Mouse (Mus musculus): ENCODE results near the gene Gpc3.
A peak's percentile ranks its signal among the peaks of the same experiment; 100 is the strongest.

The Gpc3 gene

DNA sequence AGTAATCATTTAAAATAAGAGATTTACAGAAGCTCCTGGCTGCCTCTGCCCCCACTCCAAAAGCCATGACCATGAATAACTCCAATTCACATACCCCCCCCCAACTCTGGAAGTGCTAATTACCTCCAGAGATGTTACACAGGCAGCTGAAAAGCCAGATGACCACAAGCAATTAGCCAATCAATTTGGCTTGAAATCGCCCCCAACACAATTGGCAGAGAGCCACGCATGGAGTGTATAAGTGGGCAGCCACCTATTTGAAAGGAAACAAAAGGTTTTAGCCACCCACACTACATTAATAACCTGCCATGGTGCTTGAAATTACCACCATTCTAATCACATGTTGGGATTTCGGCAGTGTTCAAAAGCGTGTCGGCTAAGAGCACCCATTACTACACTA is 55.2 kb downstream of the Gpc3 start:
- DNase-seq (ENCODE audit: low spot score in 2 of 2) = no peak

DNA sequence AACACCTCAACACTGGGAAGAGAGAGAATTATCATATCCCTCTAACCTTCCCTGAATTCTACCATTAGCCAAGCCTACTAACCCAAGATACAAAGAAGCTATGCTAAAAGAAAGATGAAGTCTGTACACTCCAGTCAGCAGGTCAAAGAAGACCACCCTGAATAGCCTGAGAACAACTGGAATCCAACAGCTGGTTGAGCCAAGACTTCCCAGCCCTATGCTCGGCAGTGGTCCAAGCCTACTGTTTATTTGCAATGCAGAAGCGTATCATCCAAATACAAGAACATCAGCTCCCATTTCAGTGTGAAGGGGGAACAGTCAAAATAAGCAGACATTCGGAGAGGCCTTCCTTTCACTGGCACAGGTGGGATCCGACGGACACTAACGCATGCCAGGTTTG is 56.3 kb downstream of the Gpc3 start:
- no peak for DNase-seq (ENCODE audit: low spot score in 2 of 2)

DNA sequence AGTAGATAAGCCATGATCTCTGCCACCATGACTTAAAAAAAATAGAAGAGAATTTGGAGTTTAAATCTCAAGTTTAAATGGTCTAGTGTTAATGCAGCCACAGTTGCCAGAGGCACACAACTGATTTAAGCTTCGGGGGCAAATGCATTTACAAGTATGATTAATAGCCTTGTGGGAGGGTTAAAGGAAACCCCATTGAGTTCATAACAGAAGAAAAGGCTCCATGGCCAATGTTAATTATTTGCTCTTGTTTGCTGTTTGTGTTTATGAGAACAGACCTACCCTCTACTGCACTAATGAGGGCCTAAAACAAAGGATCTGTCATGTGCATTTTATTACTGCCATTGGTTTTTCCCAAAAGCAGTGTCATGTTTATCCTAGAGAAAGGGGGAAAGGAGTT is 62.5 kb downstream of the Gpc3 start:
- DNase-seq (ENCODE audit: low spot score in 2 of 2) = no peak

DNA sequence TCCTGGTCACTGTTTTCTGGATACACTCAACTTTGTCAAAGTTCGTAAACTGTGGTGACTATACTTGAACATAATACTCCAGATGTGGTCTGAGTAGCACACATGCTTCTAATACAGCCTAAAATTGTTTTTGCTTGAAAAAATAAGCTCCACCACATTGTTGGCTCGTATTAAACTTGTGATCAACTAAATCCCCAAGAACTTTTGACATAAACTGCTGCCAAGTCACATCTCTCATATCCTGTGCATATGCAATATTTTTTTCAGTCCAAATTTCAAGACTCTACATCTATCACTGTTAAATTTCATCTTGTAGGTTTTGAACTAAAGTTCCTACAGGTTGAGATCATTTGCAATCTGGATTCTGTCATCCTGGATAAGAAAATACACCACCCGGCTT is 69.1 kb downstream of the Gpc3 start:
- no peak for DNase-seq (ENCODE audit: low spot score in 2 of 2)

DNA sequence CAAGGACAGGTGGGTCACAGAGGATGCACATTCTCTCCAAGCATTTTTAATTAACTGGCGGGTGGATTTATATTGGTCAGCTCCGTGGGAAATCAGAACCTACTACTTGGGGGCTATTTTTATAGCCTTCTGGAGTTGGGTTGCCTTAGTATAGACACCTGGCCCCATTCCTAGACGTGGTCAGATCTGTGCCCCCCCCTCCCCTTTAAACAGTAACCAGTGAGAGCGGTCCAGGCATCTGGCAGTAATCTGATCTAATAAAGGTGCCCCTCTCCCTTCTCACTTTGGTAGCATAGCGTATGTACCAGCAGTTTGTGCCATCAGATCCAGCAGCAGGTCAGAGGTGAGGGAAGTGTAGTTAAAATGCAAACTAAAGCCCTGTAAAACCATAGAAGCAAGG is 76.5 kb downstream of the Gpc3 start:
- no peak for DNase-seq (ENCODE audit: low spot score in 2 of 2)

DNA sequence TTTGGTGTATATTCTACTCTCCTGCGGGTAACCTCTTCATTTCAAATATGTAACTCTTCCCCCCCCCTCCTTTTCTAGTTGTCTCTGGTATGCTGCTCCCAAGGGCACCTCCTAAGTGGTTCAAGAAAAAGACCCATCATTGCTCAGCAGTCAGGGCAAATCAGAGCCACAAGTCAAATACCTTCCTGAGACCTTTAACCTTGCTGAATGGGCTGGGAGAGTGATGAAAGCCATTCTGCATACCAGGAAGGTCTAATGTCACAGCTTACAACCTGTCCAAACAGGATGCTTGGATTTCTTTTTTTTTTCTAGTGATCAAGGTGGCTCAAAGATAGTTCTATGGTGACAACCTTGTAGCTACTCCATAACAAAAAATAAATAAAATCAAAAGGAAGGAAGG is 80.0 kb downstream of the Gpc3 start:
- DNase-seq (ENCODE audit: low spot score in 2 of 2) = no peak

DNA sequence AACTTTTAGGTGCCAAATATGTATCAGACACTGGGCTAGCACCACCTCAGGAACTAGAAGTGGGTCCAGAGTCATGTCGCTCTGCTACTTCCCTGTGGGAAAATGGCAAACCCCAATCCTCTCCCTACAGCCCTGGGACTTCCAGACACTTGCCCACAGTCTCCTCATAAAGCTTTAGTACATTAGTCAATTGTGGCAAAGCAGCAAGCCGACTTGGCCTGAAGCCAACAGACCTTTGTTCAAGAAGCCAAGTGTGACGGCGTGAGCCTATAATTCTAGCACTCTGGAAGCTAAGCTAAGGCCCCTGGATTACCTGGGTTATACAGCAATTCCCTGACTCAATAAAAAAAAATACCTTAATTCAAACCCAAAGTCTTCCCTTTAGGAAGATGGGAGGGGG is 80.7 kb downstream of the Gpc3 start:
- DNase-seq (ENCODE audit: low spot score in 2 of 2) = no peak

DNA sequence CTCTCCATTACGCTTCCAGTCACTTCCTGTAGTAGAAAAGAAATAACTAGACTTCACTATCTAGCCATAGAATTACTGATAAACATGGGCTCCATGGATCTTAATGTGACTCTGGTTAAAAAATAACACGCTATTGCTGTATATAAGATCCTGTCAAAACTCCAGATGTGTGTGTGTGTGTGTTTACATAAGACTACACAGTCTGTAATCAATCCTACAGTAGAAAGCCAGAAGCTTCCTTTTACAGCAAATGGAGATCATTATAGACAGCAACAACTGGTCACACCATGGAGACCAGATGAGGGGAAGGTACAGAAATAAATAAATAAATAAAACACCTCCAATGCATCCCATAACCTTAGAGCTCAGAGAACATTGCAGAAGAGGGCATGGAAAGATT is 81.6 kb downstream of the Gpc3 start:
- DNase-seq (ENCODE audit: low spot score in 2 of 2) = no peak

DNA sequence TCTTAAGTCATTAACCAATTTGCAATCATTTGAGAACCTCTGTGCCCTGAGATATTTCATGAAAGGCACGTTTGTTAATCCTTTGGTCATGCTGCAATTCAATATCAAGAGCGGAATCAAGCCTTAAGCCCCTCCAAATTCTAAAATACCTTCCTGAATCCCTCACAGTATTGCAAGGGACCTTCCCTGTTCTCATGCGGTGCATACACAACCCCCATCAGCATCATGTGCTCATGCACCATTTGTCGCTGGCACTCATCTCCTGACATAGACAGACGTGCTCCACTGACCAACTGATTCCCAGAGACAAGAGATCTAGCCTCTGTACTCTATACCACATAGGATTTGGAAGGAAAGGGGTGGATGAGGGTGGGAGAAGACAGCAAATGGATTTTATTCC is 87.7 kb downstream of the Gpc3 start:
- no peak for DNase-seq (ENCODE audit: low spot score in 2 of 2)

DNA sequence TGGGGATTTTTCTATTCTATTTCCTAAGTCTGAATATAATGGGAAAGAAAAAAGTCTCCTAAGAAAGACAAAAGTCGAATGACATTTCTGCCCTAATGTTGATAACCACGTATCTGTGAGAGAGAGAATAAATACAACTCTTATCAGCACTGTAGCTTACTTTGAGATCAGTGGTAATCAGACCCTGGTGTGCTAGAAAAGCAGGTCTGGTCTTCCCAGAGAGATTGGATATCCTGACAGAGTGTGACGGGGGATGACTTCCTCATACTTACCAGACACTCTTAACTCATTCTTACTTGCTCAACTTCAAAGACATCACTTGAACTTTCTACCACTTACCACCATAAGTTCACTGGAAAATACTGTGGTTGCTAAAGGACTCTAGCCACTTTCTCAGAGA is 88.6 kb downstream of the Gpc3 start:
- no peak for DNase-seq (ENCODE audit: low spot score in 2 of 2)

DNA sequence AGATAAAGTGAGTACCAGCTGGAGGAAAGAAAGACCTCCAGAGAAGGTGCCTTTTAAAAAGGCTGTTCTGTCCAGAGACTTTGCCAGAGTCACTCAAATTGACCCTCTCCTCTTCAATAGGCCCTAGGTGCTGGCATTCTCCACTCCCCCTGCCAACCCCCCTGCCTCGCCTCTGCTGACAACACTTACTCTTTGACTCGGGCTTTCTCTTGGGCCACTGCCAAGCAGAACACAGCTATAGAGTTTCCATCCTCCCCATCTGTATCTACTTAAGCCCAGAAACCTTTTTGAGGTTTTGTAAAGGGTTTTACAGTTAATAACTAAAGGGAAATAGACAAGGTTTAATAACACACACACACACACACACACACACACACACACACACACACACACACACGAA is 99.2 kb downstream of the Gpc3 start:
- DNase-seq (ENCODE audit: low spot score in 2 of 2) = peak in 1 of 2 experiments; percentile 1

DNA sequence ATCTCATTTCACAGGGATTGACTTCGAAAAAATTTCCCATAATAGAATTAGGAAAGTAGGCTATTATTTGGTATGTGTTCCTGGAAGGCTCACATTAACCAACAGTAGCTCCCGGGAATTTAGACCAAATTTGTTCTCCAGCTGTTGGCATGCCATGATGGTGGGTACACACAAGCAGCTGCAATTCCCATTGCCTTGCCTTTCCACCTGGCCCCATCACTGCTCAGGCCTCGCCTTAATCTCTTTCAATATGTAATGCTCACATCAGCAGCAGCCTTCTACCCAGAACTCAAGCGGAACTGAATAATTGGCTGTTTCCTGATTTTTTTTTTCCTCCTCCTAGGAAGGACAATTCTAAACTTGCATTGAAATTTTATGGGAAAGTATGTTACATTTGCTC is 102.6 kb downstream of the Gpc3 start:
- no peak for DNase-seq (ENCODE audit: low spot score in 2 of 2)

DNA sequence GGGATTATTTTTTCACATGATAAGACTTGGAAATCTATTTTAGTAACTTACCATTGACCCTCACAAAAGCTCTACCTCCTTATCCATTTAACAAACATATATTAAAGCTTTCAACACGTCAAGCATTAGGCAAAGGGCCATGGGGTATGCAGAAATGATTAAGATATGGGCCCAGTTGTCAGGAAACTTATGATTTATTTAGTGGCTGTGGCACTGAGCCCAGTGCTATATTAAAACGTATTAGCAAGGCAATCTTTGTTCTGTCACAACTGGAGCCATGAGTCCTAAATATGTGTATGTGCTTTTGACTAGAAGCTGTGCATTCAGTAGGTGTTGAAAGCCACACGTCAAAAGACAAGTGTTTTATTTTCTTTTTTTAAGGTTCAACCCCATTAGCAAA is 109.9 kb downstream of the Gpc3 start:
- DNase-seq (ENCODE audit: low spot score in 2 of 2) = no peak

DNA sequence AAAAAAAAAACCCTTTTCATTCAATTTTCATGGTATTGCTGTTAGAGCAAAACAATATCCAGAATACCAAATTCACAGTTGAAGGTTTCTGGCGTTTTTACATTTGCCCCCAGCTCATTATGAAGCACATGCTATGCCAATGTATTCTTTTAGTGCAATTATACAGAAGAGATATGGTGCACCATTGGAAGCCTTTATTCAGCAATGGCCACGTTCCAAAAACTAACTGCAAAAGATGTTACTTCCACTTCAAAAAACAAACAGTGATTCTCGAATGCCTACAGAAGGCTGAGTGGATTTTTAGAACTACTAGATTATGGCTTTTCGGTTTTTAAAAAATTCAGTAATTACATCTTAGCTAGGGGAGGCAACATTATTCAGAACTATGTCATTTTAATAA is 124.3 kb downstream of the Gpc3 start:
- DNase-seq (ENCODE audit: low spot score in 2 of 2) = no peak

DNA sequence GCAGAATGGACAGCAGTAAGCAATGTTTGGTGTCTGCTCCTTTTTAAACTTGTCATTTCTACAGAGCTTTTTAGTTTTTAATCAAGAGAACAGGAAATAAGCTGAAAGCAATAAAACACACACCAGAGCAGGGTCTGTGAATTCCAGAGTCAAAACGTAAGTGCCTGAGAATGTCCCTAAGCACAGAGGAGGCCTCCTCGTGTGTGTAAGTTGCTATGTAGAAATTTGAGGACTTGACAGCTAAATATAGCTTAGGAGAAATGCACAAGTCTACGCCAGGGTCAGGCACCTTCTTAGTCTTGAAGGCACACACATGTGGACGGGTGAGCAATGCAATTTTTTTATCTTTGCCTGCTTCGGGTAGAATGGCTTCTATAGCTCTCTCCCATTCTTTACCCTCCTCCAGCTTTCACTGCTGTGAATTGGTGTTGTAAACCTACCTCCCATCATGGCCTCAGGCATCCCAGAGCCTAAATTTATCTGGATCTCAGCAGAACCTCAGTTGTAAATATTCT is 158.6 kb downstream of the Gpc3 start:
- DNase-seq (ENCODE audit: low spot score in 2 of 2) = no peak

DNA sequence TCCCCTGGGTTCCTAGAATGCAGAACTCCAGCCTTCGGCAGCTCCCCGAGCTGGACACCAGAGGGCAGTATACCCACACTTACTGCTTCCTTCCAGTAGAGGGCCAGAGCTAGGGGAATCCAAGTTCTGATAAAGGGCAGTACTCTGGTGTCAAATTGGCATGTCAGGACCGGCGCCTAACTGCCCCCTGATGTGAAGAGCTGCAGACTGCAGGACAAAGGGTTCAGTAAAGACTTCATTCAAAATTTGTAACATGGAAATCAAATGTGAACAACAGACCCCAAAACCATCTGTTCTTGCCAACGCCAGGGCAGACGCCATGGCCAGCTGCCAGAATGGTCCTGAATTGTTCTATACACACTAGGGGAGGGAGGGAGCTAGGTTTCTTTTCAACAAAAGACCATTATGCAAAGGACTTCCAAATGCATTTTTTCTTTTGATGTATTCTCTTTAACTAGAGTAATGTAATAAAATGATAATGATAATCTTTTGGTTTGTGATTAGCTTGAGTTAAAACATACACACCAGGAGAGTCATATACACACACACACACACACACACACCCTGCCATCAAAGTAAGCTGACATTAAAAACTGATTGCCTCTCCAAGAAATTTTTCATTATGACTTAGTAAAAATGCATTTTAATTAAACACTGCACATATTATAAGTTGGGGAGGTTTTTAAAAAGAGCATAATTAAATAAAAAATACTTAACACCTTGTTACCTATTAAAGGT is 160.1 kb downstream of the Gpc3 start:
- DNase-seq (ENCODE audit: low spot score in 2 of 2) = peak; percentile 27 to 73

DNA sequence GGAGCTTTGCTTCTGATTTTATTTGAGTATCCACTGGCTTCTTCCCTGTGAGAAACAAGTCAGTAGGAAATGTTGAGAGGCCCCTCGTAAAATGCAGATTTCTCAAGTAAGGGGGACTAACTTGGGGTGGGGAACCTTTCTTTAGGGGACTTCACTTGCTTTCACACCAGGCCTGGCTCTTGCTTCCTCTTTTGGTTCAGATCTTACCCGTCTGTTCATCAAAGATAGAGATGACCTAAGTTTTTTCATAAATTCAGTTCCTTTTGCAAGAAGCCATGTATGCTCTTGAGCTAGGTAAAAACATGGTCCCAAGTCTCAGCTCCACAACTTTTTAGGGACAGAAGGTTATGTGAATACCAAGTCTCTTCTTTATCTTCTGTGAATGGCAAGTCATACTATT is 164.6 kb downstream of the Gpc3 start:
- no peak for DNase-seq (ENCODE audit: low spot score in 2 of 2)

DNA sequence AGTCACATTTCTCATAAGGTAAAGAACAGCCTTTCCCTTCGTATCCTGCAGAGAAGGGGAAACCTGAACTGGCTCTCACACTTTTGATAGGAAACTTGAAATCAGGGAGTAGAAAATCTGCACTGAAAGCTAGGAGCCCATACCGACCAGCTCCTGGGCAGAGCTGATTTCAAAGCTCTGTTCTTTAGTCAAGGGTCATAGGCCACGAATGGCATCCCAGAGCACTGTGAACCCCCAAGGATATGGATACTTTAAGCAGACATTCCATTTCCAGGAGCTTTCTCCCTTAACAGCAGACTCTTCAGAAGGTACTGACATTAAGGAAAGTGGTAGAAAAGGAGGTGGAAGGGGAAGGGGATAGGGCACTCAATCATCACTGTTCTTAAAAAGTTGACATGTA is 165.3 kb downstream of the Gpc3 start:
- DNase-seq (ENCODE audit: low spot score in 2 of 2) = no peak

DNA sequence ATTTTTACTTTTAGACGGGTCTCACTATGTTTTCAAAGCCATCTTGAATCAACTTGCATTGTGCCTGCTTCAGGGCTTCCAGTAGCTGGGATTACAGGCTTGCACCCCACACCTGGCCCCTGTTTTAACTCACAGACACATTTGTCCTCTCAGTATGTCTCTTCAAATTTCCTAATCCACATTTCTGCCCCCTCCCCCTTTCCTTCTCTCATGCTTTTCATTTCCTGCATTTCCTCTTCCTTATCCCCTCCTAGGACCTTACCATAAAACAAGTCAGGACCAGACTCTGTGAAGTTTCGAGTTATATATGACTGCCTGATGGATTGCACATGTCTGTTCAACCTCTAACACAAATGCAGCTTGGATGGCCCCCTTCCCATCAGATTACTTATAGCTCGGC is 167.2 kb downstream of the Gpc3 start:
- no peak for DNase-seq (ENCODE audit: low spot score in 2 of 2)

DNA sequence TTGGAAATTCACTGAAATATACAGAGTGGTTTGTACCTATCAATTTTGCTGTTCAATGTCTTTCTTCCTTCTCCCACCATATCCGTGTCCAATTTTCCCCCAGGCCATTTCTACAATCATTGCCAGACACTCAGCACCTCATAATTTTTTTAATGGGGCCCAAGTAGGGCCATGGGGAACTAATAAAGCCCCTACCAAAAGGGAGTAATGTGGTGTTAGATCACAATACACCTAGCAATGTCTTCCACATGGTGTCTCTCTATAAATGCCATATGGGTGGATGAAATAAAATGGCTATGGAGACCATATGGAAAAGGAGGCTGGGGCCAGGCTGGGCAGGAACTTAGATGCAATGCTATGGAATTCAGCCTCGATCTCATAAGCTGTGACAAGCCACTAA is 168.8 kb downstream of the Gpc3 start:
- DNase-seq (ENCODE audit: low spot score in 2 of 2) = no peak

DNA sequence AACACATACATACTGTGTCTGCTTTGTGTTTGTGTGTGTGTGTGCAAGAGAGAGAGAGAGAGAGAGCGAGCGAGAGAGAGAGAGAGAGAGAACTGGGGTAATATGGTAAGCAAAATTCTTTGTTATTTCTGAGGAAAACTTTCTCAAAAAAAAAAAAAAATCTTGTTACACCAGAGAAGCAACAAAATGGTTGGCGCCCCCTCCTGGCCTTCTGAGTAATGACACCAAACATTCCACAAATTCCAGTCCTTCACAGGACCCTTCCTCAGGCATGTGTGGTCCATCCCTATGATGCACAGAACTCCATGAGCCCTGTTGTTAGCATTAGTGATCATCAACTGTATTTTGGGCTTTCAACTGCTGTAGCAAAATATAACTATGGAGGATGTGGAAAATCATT is 172.0 kb downstream of the Gpc3 start:
- no peak for DNase-seq (ENCODE audit: low spot score in 2 of 2)

DNA sequence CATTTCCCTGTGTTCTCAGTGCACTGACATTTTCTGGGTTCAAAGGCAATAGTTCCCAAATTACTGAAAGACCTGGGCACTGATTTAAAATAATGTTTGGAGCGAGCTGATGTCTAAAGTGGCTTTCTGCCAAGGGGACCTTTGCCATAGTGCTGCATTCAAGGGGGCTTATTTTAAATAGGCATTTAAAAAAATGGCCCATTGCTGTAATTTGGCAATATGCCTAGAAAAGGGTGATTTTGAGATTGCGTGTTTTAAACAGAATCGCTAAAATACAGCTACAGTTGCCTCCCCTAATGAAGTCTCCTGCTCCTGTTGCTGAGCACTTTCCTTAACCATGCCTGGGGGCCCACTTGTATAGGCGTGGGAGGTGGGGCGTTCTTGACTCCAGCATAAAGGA is 174.3 kb downstream of the Gpc3 start:
- no peak for DNase-seq (ENCODE audit: low spot score in 2 of 2)

DNA sequence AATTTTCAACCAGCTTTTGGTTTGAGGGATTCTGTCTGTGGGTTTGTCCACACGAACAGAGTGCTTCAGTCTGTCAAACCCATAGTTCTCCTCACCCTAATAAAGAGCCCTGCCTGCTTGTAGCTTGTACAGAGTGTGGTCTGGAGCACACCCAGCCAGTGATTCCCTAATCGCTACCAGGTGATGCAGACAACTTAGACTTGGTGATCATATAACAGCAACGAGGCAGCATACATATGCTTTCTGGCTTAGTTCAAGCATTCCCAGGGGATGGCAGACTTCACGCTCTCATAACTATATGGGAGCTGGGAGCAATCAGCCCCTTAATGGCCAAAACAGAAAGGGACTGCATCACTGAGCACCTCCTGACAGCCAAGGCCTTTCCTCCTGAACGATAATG is 188.1 kb downstream of the Gpc3 start:
- no peak for DNase-seq (ENCODE audit: low spot score in 2 of 2)

DNA sequence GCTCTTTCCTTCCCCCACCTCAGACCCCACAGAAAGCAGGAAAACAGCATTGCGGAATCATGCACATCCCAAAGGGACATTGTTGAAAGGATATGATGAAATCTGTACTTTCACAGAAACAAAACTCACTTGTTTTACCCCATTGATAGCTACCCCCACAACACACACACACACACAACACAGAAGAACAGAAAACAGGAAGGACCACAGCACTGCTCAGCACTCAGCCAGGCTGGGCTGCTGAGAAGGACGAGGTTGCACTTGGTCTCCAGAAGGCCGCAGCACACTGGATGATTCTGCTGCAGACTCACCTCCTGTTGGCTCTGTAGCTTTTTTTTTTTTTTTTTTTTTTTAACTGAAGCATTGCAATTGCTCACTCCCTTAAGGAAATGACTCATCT is 193.9 kb downstream of the Gpc3 start:
- DNase-seq (ENCODE audit: low spot score in 2 of 2) = no peak
